Mouse (Mus musculus) gastrocnemius, postnatal 14 days (tissue): ENCODE data around the gene Npcd. TPM values are rescaled to one million over a fixed set of nuclear protein-coding genes. Genes with fewer than 3 reads are reported as not detected.

Source experiments
- DNase-seq: peaks from one replicate; pipeline ENCODE4 v3.0.0; 2021; ENCODE audit warnings: mixed read lengths
- intact Hi-C: fragments of 180-260 bp; cut with DNase I; formaldehyde crosslinking; loops from one replicate; pipeline ENCODE4 v1.15.1; 2025; ENCODE audit warnings: low total_unique reads
- total RNA-seq, 2 experiments: library from RNA; stranded (reverse); gene quantifications; 2 replicates each; pipeline ENCODE4 v1.2.3; 2021

Gene Npcd
- total RNA-seq, 2 experiments from 2014 or later, result 0.47 to 0.55 TPM

- no peak for DNase-seq
- intact Hi-C loops, result loop anchor here (2.0 kb wide), 1 partner anchor 41 kb away; no protein-coding TSS in a partner anchor
Measured at GRCm38 (mm10) chr15:79751772-79752171, 82.3 kb downstream of the Npcd start.

- no peak for DNase-seq
Measured at GRCm38 (mm10) chr15:79750266-79750665, 83.8 kb downstream of the Npcd start.

GRCm38 (mm10) chr15:79749162-79749561 lies 84.9 kb downstream of the Npcd start:
- intact Hi-C loops, result no loop called here
- DNase-seq, result no peak

More at GRCm38 (mm10) chr15:79750266-79750665, 83.8 kb downstream of the Npcd start:
- intact Hi-C loops, result no loop called here

GRCm38 (mm10) chr15:79747998-79748397 lies 86.0 kb downstream of the Npcd start:
- DNase-seq, result no peak
- intact Hi-C loops, result no loop called here

GRCm38 (mm10) chr15:79745883-79746282 lies 88.2 kb downstream of the Npcd start:
- DNase-seq, result no peak
- intact Hi-C loops, result no loop called here

GRCm38 (mm10) chr15:79745312-79745711 lies 88.7 kb downstream of the Npcd start:
- intact Hi-C loops, result no loop called here

GRCm38 (mm10) chr15:79744742-79745141 lies 89.3 kb downstream of the Npcd start:
- intact Hi-C loops, result no loop called here

More at GRCm38 (mm10) chr15:79745312-79745711, 88.7 kb downstream of the Npcd start:
- no peak for DNase-seq

GRCm38 (mm10) chr15:79744001-79744400 lies 90.0 kb downstream of the Npcd start:
- intact Hi-C loops, result no loop called here
- DNase-seq, result no peak

More at GRCm38 (mm10) chr15:79744742-79745141, 89.3 kb downstream of the Npcd start:
- no peak for DNase-seq

GRCm38 (mm10) chr15:79742706-79743023 lies 91.4 kb downstream of the Npcd start:
- DNase-seq, result no peak
- intact Hi-C loops, result no loop called here

- peak; percentile 94 for DNase-seq
- intact Hi-C loops, result no loop called here
Measured at GRCm38 (mm10) chr15:79741921-79742705, 91.9 kb downstream of the Npcd start, which contains the start of gene Sun2. Gene Sun2, minus strand, starts transcription at chr15:79742536.

GRCm38 (mm10) chr15:79741173-79741858 lies 92.7 kb downstream of the Npcd start:
- intact Hi-C loops, result no loop called here
- DNase-seq, result peak; percentile 50

- no peak for DNase-seq
- intact Hi-C loops, result no loop called here
Measured at GRCm38 (mm10) chr15:79740739-79741138, 93.3 kb downstream of the Npcd start.

Other genes starting within 250 kb of the Npcd start
- gene Dmc1, start 229.1 kb downstream of the Npcd start, total RNA-seq, result under 1 TPM in 1 of 2 experiments, not detected in 1; 0.20 TPM
- gene Fam227a, start 175.3 kb downstream of the Npcd start, total RNA-seq, result 1 to 10 TPM in 1 of 2 experiments, under 1 TPM in 1; 0.53 to 1.4 TPM
- 10 to 100 TPM; 17.2 to 18.0 TPM for gene Cby1, start 175.0 kb downstream of the Npcd start, total RNA-seq
- gene Tomm22, start 163.4 kb downstream of the Npcd start, total RNA-seq, result 10 to 100 TPM; 78.3 to 80.4 TPM
- gene Josd1, start 146.3 kb downstream of the Npcd start, total RNA-seq, result 10 to 100 TPM in 1 of 2 experiments, 1 to 10 TPM in 1; 9.8 to 11.1 TPM
- 10 to 100 TPM; 17.7 to 18.0 TPM for gene Gtpbp1, start 143.4 kb downstream of the Npcd start, total RNA-seq
- gene Sun2, start 91.7 kb downstream of the Npcd start, total RNA-seq, result 10 to 100 TPM; 62.3 to 81.4 TPM
- gene Dnal4, start 56.4 kb downstream of the Npcd start, total RNA-seq, result 1 to 10 TPM; 7.4 to 7.6 TPM
- gene Nptxr, start 29.5 kb downstream of the Npcd start, total RNA-seq, result 1 to 10 TPM; 1.9 to 2.6 TPM
- gene Cbx6, start 451 bp upstream of the Npcd start, total RNA-seq, result 10 to 100 TPM; 21.2 to 23.5 TPM
- 1 to 10 TPM; 4.7 to 7.9 TPM for gene Apobec3, start 57.4 kb upstream of the Npcd start, total RNA-seq
- 1 to 10 TPM; 3.7 to 4.5 TPM for gene Cbx7, start 136.9 kb upstream of the Npcd start, total RNA-seq
- gene Pdgfb, start 180.7 kb upstream of the Npcd start, total RNA-seq, result 10 to 100 TPM; 25.2 to 38.5 TPM